Mouse (Mus musculus): ENCODE measurements at regions not wholly inside any gene's neighbourhood (a gene's known extent, or its start where the extent isn't known, plus 50 kb on each side); places are given as distances from the start of the nearest gene placed in this dataset. TPM values are rescaled to one million over a fixed set of nuclear protein-coding genes. Genes with fewer than 3 reads are reported as not detected.

DNA sequence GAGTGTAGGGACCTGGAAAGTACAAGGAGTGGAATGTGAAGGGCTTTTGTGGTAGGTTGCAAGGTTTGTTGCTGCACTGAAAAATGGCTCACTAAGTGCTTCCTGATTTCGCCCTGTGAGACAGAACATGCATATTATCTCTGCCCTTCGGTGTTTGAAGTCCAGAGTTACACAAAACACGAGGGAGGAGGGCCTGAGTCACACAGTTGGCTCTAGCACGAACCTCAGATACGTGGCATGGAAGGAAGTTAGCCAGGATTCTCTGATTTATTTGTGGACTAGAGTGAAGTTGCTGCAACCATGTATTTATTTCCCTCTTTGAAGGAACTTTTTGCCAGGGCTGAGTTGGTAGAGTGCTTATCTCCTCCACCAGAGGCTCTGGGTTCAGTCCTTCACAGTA, 73.2 kb upstream of the Arpp21 start:
- H3K9me3 ChIP-seq, result no peaks in the 10 kb centered on the region
- no peak for ATAC-seq (ENCODE audit: insufficient number of reproducible peaks, insufficient read depth, low FRiP score, low TSS enrichment, low read depth)
- no peaks in the 10 kb centered on the region for H3K4me1 ChIP-seq (replicated peaks)
- H3K4me3 ChIP-seq (replicated peaks), result no peak overlapping the region
- H3K27ac ChIP-seq, result no peak overlapping the region
- no peak overlapping the region for H3K4me2 ChIP-seq
- no peaks in the 10 kb centered on the region for H3K36me3 ChIP-seq
- no peaks in the 10 kb centered on the region for H3K27me3 ChIP-seq
- 67% methylated on average over 5 of the region's 5 CpGs for WGBS
- H3K9ac ChIP-seq (replicated peaks), result no peak overlapping the region

DNA sequence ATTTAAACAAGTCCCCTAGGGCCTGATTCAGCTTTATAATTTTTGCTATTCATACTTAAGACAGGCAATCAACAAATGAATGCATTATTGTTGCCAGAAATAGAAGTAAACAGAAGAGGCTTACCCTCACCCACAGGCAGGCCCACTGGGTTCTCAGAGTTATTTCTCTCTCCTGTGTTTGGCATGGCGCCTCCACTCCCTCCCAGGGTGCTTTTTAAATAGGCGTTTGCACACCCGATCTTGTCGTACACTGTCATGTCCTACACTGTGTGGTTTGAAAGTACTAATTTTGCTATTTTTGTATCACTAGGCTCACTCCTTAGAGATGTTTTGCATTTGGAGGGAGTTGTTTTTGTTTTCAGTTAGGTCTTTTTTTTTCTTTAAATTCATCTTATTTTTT, 72.1 kb upstream of the Arpp21 start:
- WGBS, result 86% methylated on average over 4 of the region's 4 CpGs
- ATAC-seq (ENCODE audit: insufficient number of reproducible peaks, insufficient read depth, low FRiP score, low TSS enrichment, low read depth), result no peak
- Histone ChIP-seq H3K4me3 (replicated peaks) (no peak overlapping the region), H3K27me3 (no peaks in the 10 kb centered on the region), H3K9ac (replicated peaks) (no peak overlapping the region), H3K27ac (no peak overlapping the region), H3K9me3 (no peaks in the 10 kb centered on the region), H3K36me3 (no peaks in the 10 kb centered on the region), H3K4me2 (no peak overlapping the region), H3K4me1 (replicated peaks) (no peaks in the 10 kb centered on the region)

DNA sequence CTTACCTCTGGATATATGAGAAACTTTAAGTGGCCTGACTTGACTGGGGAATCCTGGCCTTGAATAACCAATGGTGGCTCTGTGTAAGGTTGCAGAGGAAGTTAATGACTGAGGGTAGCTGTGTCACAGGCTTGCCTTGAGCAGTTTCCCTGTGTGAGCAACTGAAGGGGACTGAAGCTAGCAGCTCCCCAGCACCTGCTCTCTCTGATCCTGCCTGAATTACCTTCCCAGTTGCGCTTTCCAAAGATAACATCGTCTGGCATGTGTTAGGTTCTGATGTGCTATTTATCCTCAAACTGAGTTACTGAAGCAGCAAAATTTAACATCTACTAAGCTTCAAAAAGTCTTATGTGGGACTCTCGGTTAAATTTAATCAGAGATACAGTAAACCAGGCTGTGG, 56.1 kb upstream of the Arpp21 start:
- H3K9ac ChIP-seq (replicated peaks), result no peak overlapping the region
- no peaks in the 10 kb centered on the region for H3K36me3 ChIP-seq
- H3K27ac ChIP-seq, result no peak overlapping the region
- H3K4me3 ChIP-seq (replicated peaks), result no peak overlapping the region
- WGBS, result 79% methylated on average over 3 of the region's 3 CpGs
- no peak for ATAC-seq (ENCODE audit: insufficient number of reproducible peaks, insufficient read depth, low FRiP score, low TSS enrichment, low read depth)
- H3K4me1 ChIP-seq (replicated peaks), result no peaks in the 10 kb centered on the region
- H3K4me2 ChIP-seq, result no peak overlapping the region
- no peaks in the 10 kb centered on the region for H3K27me3 ChIP-seq
- H3K9me3 ChIP-seq, result no peaks in the 10 kb centered on the region

Small RNAs in the stretch of these regions (microRNA-seq; reads per million reads assigned to microRNA genes)
- not detected for gene Gm27847

All from limb, embryonic 12.5 days (tissue).